Mouse (Mus musculus): ENCODE data around the gene Mrpl17. TPM values are rescaled to one million over a fixed set of nuclear protein-coding genes. Genes with fewer than 3 reads are reported as not detected.
A peak's percentile ranks its signal among the peaks of the same experiment; 100 is the strongest.

The Mrpl17 gene
- polyA plus RNA-seq, 1 experiment from 2014 or later = 324 TPM

DNA sequence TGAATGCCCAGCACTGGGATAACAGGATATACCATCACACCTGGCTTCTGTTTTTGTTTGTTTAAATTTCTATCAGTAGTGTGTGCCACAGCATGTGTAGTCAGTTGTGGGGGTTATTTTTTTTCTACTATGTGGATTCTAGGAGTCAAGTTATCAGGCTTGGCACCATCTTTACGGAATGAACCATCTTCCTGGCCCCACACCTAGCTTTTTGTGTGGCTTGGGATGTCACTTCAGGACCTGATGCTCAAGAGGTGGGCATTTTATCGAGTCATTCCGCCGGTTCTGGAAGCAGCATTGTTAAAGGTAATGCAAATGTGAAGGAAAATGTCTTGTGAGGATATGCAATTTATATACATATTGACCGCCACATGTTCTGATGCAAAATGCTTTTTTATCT, 4.8 kb downstream of the Mrpl17 start:
- Histone ChIP-seq H3K27me3 (no peaks in the 10 kb centered on the region), H3K4me3 (no peak overlapping the region), H3K36me3 (peaks cover 20% of the 10 kb centered on the region), H3K4me1 (peaks cover 7% of the 10 kb centered on the region), H3K9ac (no peak overlapping the region), H3K4me2 (replicated peaks) (no peak overlapping the region), H3K9me3 (no peaks in the 10 kb centered on the region), H3K27ac (no peak overlapping the region)
- no peak for ATAC-seq (ENCODE audit: insufficient number of reproducible peaks, insufficient read depth, low FRiP score, low TSS enrichment)
- WGBS = 81% methylated on average over 5 of the region's 5 CpGs

DNA sequence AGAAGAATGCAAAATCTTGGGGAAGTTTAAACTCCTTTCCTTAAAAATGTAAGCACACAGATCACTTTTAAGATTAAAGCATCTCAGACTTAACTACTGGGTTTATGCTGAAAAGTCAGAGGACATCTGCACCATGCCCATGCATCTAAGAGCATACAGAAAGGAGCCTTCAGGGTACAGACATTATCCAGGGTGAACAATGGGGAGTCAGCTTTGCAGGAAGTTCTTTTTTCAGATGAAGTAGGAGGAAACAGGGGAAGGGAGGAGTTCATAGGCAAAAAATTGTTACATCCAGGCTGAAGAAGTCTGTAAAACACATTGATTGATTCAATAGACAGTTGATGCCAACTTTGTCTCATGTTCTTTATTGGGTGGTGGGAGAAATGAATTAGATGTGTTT, 7.5 kb downstream of the Mrpl17 start:
- no peaks in the 10 kb centered on the region for H3K4me1 ChIP-seq
- no peak overlapping the region for H3K4me2 ChIP-seq (replicated peaks)
- no peak overlapping the region for H3K9ac ChIP-seq
- peaks cover 7% of the 10 kb centered on the region; the same call in 1 of the 2 replicates for H3K36me3 ChIP-seq
- no peaks in the 10 kb centered on the region for H3K27me3 ChIP-seq
- no peak overlapping the region for H3K27ac ChIP-seq
- H3K9me3 ChIP-seq = no peaks in the 10 kb centered on the region
- no peak for ATAC-seq (ENCODE audit: insufficient number of reproducible peaks, insufficient read depth, low FRiP score, low TSS enrichment)
- no peak overlapping the region for H3K4me3 ChIP-seq

DNA sequence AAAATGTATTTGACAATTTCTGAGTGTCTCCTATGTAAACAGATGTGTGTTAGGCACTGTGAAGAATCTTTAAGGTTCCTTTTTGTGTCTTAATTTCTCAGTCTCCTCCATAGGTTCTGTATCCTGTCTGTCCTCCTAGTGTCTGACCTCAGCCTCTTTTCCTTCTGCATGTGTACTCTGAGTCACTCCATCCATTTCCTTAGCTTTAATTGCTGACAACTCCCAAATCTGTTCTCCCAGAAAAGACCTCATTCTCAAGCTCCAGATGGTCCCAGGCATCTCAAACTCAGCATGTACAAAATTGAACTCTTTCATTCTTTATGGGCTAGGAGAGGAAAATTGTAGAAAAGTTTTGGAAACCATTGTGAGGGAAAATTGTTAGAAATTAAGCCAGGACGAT, 8.1 kb downstream of the Mrpl17 start:
- no peak for ATAC-seq (ENCODE audit: insufficient number of reproducible peaks, insufficient read depth, low FRiP score, low TSS enrichment)
- H3K27me3 ChIP-seq = no peaks in the 10 kb centered on the region

DNA sequence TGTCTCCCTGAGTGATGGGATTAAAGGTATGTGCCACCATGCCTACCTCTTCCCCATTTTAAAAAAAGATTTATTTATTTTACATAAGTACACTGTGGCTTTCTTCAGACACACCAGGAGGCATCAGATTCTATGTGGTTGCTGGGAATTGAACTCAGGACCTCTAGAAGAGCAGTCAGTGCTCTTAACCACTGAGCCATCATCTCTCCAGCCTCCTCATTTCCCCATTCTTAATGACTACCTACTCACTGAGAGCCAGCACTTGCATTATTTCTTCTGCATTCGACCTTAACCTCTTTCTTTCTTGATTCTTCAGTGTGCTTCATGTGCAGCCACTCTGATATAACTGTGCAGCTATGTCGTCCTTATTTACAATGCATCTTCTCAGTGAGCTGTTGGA, 8.6 kb downstream of the Mrpl17 start:
- H3K9me3 ChIP-seq = no peaks in the 10 kb centered on the region
- no peak overlapping the region for H3K4me3 ChIP-seq
- no peaks in the 10 kb centered on the region for H3K27me3 ChIP-seq
- H3K9ac ChIP-seq = no peak overlapping the region
- WGBS = 44% methylated on average over 2 of the region's 2 CpGs
- no peaks in the 10 kb centered on the region for H3K4me1 ChIP-seq
- no peak overlapping the region for H3K4me2 ChIP-seq (replicated peaks)
- H3K27ac ChIP-seq = no peak overlapping the region
- H3K36me3 ChIP-seq = 0 out of 2 replicates have a peak, but pooled peaks cover 3% of the 10 kb centered on the region
- no peak for ATAC-seq (ENCODE audit: insufficient number of reproducible peaks, insufficient read depth, low FRiP score, low TSS enrichment)

More for the DNA sequence above, 8.1 kb downstream of the Mrpl17 start:
- Histone ChIP-seq H3K9me3 (no peaks in the 10 kb centered on the region), H3K4me2 (replicated peaks) (no peak overlapping the region), H3K27ac (no peak overlapping the region), H3K4me1 (no peaks in the 10 kb centered on the region), H3K4me3 (no peak overlapping the region), H3K9ac (no peak overlapping the region), H3K36me3 (0 out of 2 replicates have a peak, but pooled peaks cover 3% of the 10 kb centered on the region)
- 18% methylated on average over 1 of the region's 1 CpGs for whole genome bisulfite sequencing

DNA sequence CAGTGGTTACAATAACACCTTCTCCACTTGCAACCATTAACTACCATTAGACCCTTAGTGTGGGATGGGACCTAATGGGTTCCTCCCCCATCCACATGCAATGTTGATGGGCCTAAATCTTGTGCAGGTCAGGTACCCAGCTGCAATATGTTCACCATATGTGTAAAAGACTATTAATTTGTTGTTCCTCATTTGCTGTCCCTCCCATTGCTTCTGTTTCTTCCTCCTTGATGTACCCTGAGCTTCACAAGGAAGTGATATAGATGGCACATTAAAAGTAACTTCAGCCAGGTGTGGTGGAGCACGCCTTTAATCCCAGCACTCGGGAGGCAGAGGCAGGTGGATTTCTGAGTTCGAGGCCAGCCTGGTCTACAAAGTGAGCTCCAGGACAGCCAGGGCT, 13.9 kb downstream of the Mrpl17 start:
- Histone ChIP-seq H3K9me3 (no peaks in the 10 kb centered on the region), H3K9ac (no peak overlapping the region), H3K36me3 (no peaks in the 10 kb centered on the region), H3K27ac (no peak overlapping the region), H3K4me1 (no peaks in the 10 kb centered on the region), H3K4me2 (replicated peaks) (no peak overlapping the region), H3K27me3 (no peaks in the 10 kb centered on the region), H3K4me3 (no peak overlapping the region)
- ATAC-seq (ENCODE audit: insufficient number of reproducible peaks, insufficient read depth, low FRiP score, low TSS enrichment) = no peak
- 84% methylated on average over 3 of the region's 3 CpGs for WGBS

DNA sequence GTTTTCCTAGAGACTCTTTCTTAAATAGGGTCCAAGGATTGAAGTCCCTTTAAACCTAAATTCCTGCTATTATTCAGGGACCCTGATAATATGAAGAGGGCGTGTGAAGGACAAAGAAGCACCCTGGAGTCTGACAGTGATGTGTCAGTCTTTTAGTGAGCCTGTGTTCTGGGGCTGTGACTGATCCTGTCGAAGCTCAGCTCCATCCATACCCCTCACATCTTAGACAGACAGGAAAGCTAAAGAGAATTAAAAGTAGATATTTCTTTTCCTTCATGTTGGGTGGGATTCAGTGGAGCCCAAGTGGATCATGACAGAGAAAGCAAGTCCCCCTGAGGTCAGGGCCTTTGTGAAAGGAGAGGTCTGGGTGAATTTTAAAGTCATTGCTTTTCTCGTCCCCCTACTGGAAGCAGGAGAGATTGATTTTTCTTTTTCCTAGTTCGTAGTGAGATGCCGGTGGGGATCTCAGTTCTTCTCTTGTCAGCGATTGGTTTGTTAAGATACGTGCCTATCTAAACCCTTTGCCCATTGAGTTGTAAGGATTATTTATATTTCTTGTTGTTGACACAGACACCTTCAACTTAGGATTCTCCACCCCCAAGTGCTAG, 15.0 kb downstream of the Mrpl17 start:
- H3K9ac ChIP-seq = no peak overlapping the region
- WGBS = 22% methylated on average over 7 of the region's 7 CpGs

DNA sequence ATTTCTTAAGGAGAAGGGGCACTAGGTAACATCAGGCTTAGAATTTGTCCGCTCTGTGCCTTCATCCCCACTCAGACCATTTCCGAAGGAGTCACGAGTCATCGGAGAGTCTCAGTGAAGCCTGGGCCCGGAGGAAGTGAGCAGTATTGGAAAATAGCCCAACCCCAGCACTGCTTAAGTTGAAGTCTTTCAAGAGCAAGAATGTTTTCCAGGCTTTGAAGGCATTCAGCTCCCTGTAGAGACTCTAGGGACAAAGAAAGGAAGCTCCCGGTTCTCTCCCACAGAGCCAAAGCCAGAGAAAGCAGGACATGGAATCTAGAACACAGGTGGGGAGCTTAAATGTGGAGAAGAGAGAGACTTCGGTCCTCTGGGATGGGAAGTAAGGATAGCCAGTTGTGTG, 17.2 kb downstream of the Mrpl17 start:
- H3K4me1 ChIP-seq = no peaks in the 10 kb centered on the region
- no peak overlapping the region for H3K4me3 ChIP-seq
- H3K4me2 ChIP-seq (replicated peaks) = no peak overlapping the region
- H3K27ac ChIP-seq = no peak overlapping the region
- ATAC-seq (ENCODE audit: insufficient number of reproducible peaks, insufficient read depth, low FRiP score, low TSS enrichment) = no peak
- no peak overlapping the region for H3K9ac ChIP-seq
- no peaks in the 10 kb centered on the region for H3K27me3 ChIP-seq
- H3K36me3 ChIP-seq = no peaks in the 10 kb centered on the region
- 80% methylated on average over 7 of the region's 7 CpGs for WGBS
- H3K9me3 ChIP-seq = no peaks in the 10 kb centered on the region

More for the DNA sequence above, 15.0 kb downstream of the Mrpl17 start:
- no peak overlapping the region for H3K27ac ChIP-seq
- H3K27me3 ChIP-seq = no peaks in the 10 kb centered on the region
- no peaks in the 10 kb centered on the region for H3K36me3 ChIP-seq
- H3K9me3 ChIP-seq = no peaks in the 10 kb centered on the region
- H3K4me1 ChIP-seq = no peaks in the 10 kb centered on the region
- ATAC-seq (ENCODE audit: insufficient number of reproducible peaks, insufficient read depth, low FRiP score, low TSS enrichment) = no peak
- no peak overlapping the region for H3K4me3 ChIP-seq
- H3K4me2 ChIP-seq (replicated peaks) = no peak overlapping the region

DNA sequence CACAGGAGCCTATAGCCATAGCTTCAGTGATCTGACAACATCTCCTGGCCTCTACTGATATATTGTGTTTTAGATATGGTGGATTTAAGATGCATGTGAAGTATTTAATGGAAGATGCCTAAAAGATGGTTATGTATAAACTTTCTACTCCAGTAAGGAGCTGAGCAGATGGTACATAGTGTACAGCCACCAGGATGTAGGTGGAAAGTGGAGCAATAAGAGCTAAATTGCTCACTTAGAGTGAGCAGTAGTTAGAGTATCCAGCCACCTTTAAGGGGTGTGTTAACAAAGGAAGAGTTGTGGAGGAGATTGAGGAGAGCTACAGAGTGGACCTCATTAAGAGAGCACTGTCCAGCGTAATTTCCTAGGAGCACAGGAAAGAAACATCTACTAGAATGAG, 19.8 kb downstream of the Mrpl17 start:
- Histone ChIP-seq H3K27me3 (no peaks in the 10 kb centered on the region), H3K27ac (no peak overlapping the region), H3K9me3 (no peaks in the 10 kb centered on the region), H3K36me3 (no peaks in the 10 kb centered on the region), H3K4me1 (peaks cover 9% of the 10 kb centered on the region), H3K9ac (no peak overlapping the region), H3K4me2 (replicated peaks) (no peak overlapping the region), H3K4me3 (no peak overlapping the region)
- no peak for ATAC-seq (ENCODE audit: insufficient number of reproducible peaks, insufficient read depth, low FRiP score, low TSS enrichment)
- WGBS = 69% methylated on average over 1 of the region's 1 CpGs

DNA sequence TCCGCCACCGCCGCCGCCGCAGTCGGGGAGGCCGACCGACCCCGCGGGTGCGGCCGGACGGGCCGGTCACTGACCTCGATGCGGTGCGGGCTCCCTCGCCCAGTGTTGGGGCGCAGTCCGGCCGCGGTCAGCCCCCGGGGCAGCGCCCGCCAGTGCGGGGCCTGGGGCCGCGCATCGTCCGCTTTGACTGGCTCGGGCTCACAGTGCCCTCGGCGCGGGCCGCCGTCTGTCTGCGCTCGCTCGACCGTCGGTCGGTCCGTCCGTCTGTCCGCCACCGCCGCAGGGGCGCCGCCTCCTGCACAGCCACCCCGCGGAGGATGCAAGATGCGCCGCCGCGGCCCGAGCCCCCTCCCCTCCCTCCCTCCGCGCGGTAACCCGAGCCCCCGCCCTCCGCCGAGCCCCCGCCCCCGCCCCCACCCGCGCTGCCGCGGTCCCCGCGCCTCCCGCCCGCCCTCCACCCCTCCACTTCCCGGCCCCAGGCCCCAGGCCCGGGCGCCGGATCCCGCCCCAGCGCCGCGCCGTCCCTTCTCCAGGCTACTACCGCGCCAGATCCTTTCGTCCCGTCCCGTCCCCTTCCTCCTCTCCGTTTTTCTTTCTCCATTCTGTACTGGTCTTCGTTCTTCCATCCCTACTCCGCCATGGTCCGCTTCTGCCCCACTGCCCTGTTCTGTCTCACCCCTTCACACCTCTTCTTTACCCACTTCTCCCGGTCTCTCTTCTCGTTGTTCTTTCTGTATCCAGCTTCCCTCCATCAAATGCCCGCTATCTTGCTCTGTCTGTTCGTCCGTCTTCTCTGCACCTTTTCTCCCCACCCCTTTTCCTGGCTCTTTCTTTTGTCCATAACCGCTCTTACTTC, 23.4 kb downstream of the Mrpl17 start, which contains the start of gene Dchs1:
Gene Dchs1 (minus strand): TSS at position 370 of the 856 bp plus-strand sequence.
- Histone ChIP-seq H3K27me3 (no peaks in the 10 kb centered on the region), H3K27ac (peak within 1 kb of the TSS; percentile 90), H3K9me3 (no peaks in the 10 kb centered on the region), H3K4me3 (peak within 1 kb of the TSS; percentile 72), H3K4me1 (peaks cover 42% of the 10 kb centered on the region), H3K4me2 (replicated peaks) (peak within 1 kb of the TSS; percentile 89), H3K36me3 (peaks cover 9% of the 10 kb centered on the region; the same call in 1 of the 2 replicates), H3K9ac (peak within 1 kb of the TSS; percentile 90)
- ATAC-seq (ENCODE audit: insufficient number of reproducible peaks, insufficient read depth, low FRiP score, low TSS enrichment) = peak; percentile 74
- under 1% methylated on average over 50 of the region's 97 CpGs for WGBS

DNA sequence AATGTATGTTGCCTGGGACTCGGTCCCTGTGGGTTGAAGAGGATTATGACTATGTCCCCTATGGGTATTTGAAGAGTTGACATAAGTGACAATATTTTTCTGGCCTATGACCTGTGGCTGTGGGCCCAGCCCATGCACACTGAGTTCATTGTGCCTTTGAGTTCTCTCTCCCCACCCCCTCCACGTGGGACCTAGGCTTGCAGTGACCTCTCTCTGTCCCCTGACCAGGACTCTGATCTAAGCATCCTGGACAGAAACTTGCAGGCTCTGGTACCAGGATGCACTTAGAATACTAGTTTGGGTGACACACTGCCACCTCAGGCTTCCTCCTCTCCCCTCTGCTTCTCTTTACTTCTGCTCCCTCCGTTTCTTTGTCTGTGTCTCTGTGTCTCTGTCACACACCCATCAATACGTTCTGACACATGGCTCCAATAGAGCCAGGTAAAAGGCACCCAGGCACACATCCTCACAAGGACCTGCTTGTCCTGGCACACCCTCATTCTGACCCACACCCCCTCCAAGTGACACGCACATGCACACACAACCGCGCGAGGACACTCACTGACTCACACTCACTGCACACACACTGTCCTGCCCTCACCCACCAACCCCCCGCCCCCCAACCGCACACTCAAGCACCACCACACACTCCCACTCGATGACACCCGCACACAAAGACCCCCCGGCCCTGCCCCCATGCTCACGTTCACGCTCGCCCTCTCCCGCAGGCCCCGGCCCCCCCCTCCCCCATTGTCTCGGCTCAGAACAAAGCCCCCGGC, 24.2 kb downstream of the Mrpl17 start:
- Histone ChIP-seq H3K9ac (peak overlapping the region; percentile 90), H3K36me3 (peaks cover 18% of the 10 kb centered on the region), H3K4me3 (peak overlapping the region; percentile 72), H3K4me1 (peaks cover 42% of the 10 kb centered on the region), H3K9me3 (no peaks in the 10 kb centered on the region), H3K27ac (peak overlapping the region; percentile 90), H3K27me3 (no peaks in the 10 kb centered on the region), H3K4me2 (replicated peaks) (peak overlapping the region; percentile 89)
- 1% methylated on average over 20 of the region's 20 CpGs for WGBS
- peak; percentile 71 for ATAC-seq (ENCODE audit: insufficient number of reproducible peaks, insufficient read depth, low FRiP score, low TSS enrichment)

DNA sequence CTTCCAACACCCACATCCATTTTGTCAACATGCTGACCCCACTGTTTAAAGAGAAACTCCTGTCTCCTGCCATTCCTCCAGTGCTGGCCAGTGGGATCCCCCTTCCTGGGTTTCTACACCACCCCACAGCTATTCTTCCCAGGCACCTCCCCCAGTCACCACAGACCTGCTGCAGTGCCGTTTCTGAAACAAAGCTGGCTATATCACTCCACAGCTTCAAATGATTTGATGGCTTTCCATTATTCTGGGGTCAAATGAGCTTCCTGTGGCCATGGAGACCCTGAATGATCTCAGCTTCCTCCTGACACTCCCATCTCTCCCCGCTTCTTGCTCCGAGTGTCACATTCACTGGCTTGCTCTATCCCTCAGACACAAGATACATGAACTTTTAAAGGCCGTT, 26.3 kb downstream of the Mrpl17 start:
- Histone ChIP-seq H3K4me2 (replicated peaks) (peak overlapping the region; percentile 89), H3K9me3 (no peaks in the 10 kb centered on the region), H3K9ac (peak overlapping the region; percentile 20; the same call in 1 of the 2 replicates), H3K36me3 (peaks cover 38% of the 10 kb centered on the region), H3K4me3 (peak overlapping the region; percentile 15), H3K4me1 (peaks cover 44% of the 10 kb centered on the region), H3K27me3 (no peaks in the 10 kb centered on the region), H3K27ac (no peak overlapping the region)
- no peak for ATAC-seq (ENCODE audit: insufficient number of reproducible peaks, insufficient read depth, low FRiP score, low TSS enrichment)
- WGBS = 14% methylated on average over 4 of the region's 4 CpGs

All from embryonic facial prominence, embryonic 12.5 days (tissue).